Mouse (Mus musculus) cortical plate, adult 2 months (tissue): ENCODE measurements around the gene Fam213a.

ENCODE experiments used
- CTCF ChIP-seq: fragments of 200-500 bp; IDR thresholded peaks from 2 replicates; pipeline ENCODE4 v1.5.1; 2011; ENCODE audit warnings: mild to moderate bottlenecking, control low read depth, low read length; ENCODE audit not compliant: insufficient read depth; ENCODE audit errors: extremely low read depth
- POLR2A ChIP-seq: fragments of 200-500 bp; IDR thresholded peaks from 2 replicates; pipeline ENCODE4 v1.6.1; 2011; ENCODE audit warnings: mild to moderate bottlenecking, low read length, control low read depth; ENCODE audit not compliant: insufficient read depth; ENCODE audit errors: extremely low read depth

GRCm38 (mm10) chr14:40964881-40965280 lies 48.7 kb downstream of the Fam213a start:
- TF ChIP-seq CTCF (no peak), POLR2A (no peak)
